Mouse (Mus musculus) MEL (cell line): ENCODE data around the gene Pef1. TPM values are rescaled to one million over a fixed set of nuclear protein-coding genes. Genes with fewer than 3 reads are reported as not detected.

Experiments
- DNase-seq: peaks from one replicate; pipeline ENCODE4 v3.0.0; 2011; ENCODE audit warnings: low read depth, low spot score
- H3K27ac ChIP-seq: 2 replicates; pipeline ENCODE4 v1.5.1; 2012; ENCODE audit warnings: low read depth, mild to moderate bottlenecking, control low read depth, low read length, moderate library complexity; ENCODE audit not compliant: control insufficient read depth
- H3K27me3 ChIP-seq, 2 experiments: fragments of 150-350 bp in 1 of 2; sonication (generic) in 1 of 2; 2 replicates each; pipeline ENCODE4 v1.6.1; 2012; ENCODE audit warnings: low read length in 2 of 2, mild to moderate bottlenecking in 2 of 2, improper control_type of control experiment in 1 of 2, moderate library complexity in 1 of 2; ENCODE audit not compliant: insufficient read depth in 2 of 2, control insufficient read depth in 1 of 2
- H3K36me3 ChIP-seq, 2 experiments: 2 replicates each; pipeline ENCODE4 v1.6.1; 2012 to 2014; ENCODE audit warnings: low read length in 2 of 2, improper control_type of control experiment in 1 of 2, inconsistent platforms in 1 of 2, mild to moderate bottlenecking in 1 of 2; ENCODE audit not compliant: insufficient read depth in 2 of 2, control insufficient read depth in 1 of 2
- H3K4me1 ChIP-seq, 2 experiments: fragments of 150-350 bp in 1 of 2; sonication (generic) in 1 of 2; 2 replicates each; pipeline ENCODE4 v1.6.1; 2012; ENCODE audit warnings: low read length in 2 of 2, improper control_type of control experiment in 1 of 2, mild to moderate bottlenecking in 1 of 2; ENCODE audit not compliant: insufficient read depth in 2 of 2, control insufficient read depth in 1 of 2
- H3K4me3 ChIP-seq, 2 experiments: fragments of 150-350 bp in 1 of 2; sonication (generic) in 1 of 2; 2 replicates each; pipeline ENCODE4 v1.5.1; 2012; ENCODE audit warnings: low read depth in 2 of 2, low read length in 2 of 2, mild to moderate bottlenecking in 2 of 2, moderate library complexity in 2 of 2, control low read depth in 1 of 2, improper control_type of control experiment in 1 of 2; ENCODE audit not compliant: control insufficient read depth in 1 of 2, insufficient read depth in 1 of 2
- H3K79me2 ChIP-seq: 2 replicates; pipeline ENCODE4 v1.6.1; 2012; ENCODE audit warnings: mild to moderate bottlenecking, low read length, moderate library complexity; ENCODE audit not compliant: control insufficient read depth, poor library complexity, insufficient read depth
- H3K9ac ChIP-seq: 2 replicates; pipeline ENCODE4 v1.6.1; 2012; ENCODE audit warnings: low read depth, mild to moderate bottlenecking, control low read depth, low read length, moderate library complexity; ENCODE audit not compliant: control insufficient read depth, poor library complexity, severe bottlenecking
- H3K9me3 ChIP-seq: fragments of 150-350 bp; sonication (generic); replicated peaks from 2 replicates; pipeline ENCODE4 v1.6.1; 2012; ENCODE audit warnings: mild to moderate bottlenecking, low read length, improper control_type of control experiment, moderate library complexity; ENCODE audit not compliant: insufficient read depth
- E2F4 ChIP-seq: IDR thresholded peaks from 2 replicates; pipeline ENCODE4 v1.6.1; 2011; ENCODE audit warnings: low read depth, low read length, improper control_type of control experiment, borderline replicate concordance
- ELF1 ChIP-seq: IDR thresholded peaks from 2 replicates; pipeline ENCODE4 v1.6.1; 2014; ENCODE audit warnings: low read depth, mild to moderate bottlenecking, inconsistent platforms, low read length, improper control_type of control experiment, moderate library complexity
- EP300 ChIP-seq, 2 experiments: IDR thresholded peaks; 2 replicates each; pipeline ENCODE4 v1.6.1; 2011; ENCODE audit warnings: improper control_type of control experiment in 2 of 2, low read length in 2 of 2, low read depth in 1 of 2, mild to moderate bottlenecking in 1 of 2
- GABPA ChIP-seq: IDR thresholded peaks from 2 replicates; pipeline ENCODE4 v1.6.1; 2012; ENCODE audit warnings: low read depth, mild to moderate bottlenecking, inconsistent platforms, low read length, improper control_type of control experiment, moderate library complexity
- GATA1 ChIP-seq: IDR thresholded peaks from 2 replicates; pipeline ENCODE4 v1.6.1; 2011; ENCODE audit warnings: low read depth, low read length, improper control_type of control experiment
- JUND ChIP-seq: IDR thresholded peaks from 2 replicates; pipeline ENCODE4 v1.6.1; 2011; ENCODE audit warnings: low read depth, mild to moderate bottlenecking, improper control_type of control experiment, low read length
- KAT2A ChIP-seq: conservative IDR thresholded peaks from 2 replicates; pipeline ENCODE4 v1.6.1; 2012; ENCODE audit warnings: low read depth, low read length, improper control_type of control experiment, inconsistent platforms
- MAFK ChIP-seq: IDR thresholded peaks from 2 replicates; pipeline ENCODE4 v1.6.1; 2011; ENCODE audit warnings: low read depth, mild to moderate bottlenecking, low read length, improper control_type of control experiment, borderline replicate concordance
- MAX ChIP-seq: IDR thresholded peaks from 2 replicates; pipeline ENCODE4 v1.6.1; 2011; ENCODE audit warnings: low read length, improper control_type of control experiment
- MXI1 ChIP-seq: IDR thresholded peaks from 2 replicates; pipeline ENCODE4 v1.6.1; 2011; ENCODE audit warnings: mild to moderate bottlenecking, low read depth, low read length, improper control_type of control experiment
- MYB ChIP-seq: IDR thresholded peaks from 2 replicates; pipeline ENCODE4 v1.6.1; 2011; ENCODE audit warnings: mild to moderate bottlenecking, low read depth, low read length, improper control_type of control experiment
- MYC ChIP-seq: IDR thresholded peaks from 2 replicates; pipeline ENCODE4 v1.6.1; 2011; ENCODE audit warnings: low read depth, mild to moderate bottlenecking, low read length, improper control_type of control experiment, moderate library complexity
- NRF1 ChIP-seq: IDR thresholded peaks from 2 replicates; pipeline ENCODE4 v1.6.1; 2014; ENCODE audit warnings: low read depth, mild to moderate bottlenecking, inconsistent platforms, low read length, improper control_type of control experiment, moderate library complexity; ENCODE audit not compliant: poor library complexity, insufficient read depth, severe bottlenecking
- POLR2A ChIP-seq, 2 experiments: IDR thresholded peaks; 2 replicates each; pipeline ENCODE4 v1.6.1; 2011 to 2012; ENCODE audit warnings: low read length in 2 of 2, mild to moderate bottlenecking in 2 of 2, control low read depth in 1 of 2, improper control_type of control experiment in 1 of 2, low read depth in 1 of 2, moderate library complexity in 1 of 2; ENCODE audit not compliant: control insufficient read depth in 1 of 2, insufficient read depth in 1 of 2, poor library complexity in 1 of 2
- POLR2AphosphoS5 ChIP-seq: IDR thresholded peaks from 2 replicates; pipeline ENCODE4 v1.6.1; 2012; ENCODE audit warnings: low read depth, borderline replicate concordance, mild to moderate bottlenecking, inconsistent platforms, low read length, moderate library complexity, mixed read lengths
- RAD21 ChIP-seq: IDR thresholded peaks from 2 replicates; pipeline ENCODE4 v1.6.1; 2011; ENCODE audit warnings: mild to moderate bottlenecking, low read depth, low read length, improper control_type of control experiment
- RCOR1 ChIP-seq: IDR thresholded peaks from 2 replicates; pipeline ENCODE4 v1.6.1; 2012; ENCODE audit warnings: low read depth, mild to moderate bottlenecking, inconsistent platforms, low read length, improper control_type of control experiment
- SIN3A ChIP-seq: IDR thresholded peaks from 2 replicates; pipeline ENCODE4 v1.6.1; 2012; ENCODE audit warnings: low read length, improper control_type of control experiment, inconsistent platforms
- TBP ChIP-seq: IDR thresholded peaks from 2 replicates; pipeline ENCODE4 v1.8.0; 2011; ENCODE audit warnings: low read depth, low read length, improper control_type of control experiment
- UBTF ChIP-seq: IDR thresholded peaks from 2 replicates; pipeline ENCODE4 v1.6.1; 2012; ENCODE audit warnings: low read depth, mild to moderate bottlenecking, inconsistent platforms, low read length, improper control_type of control experiment, moderate library complexity, borderline replicate concordance; ENCODE audit not compliant: insufficient read depth
- USF1 ChIP-seq: IDR thresholded peaks from 2 replicates; pipeline ENCODE4 v1.6.1; 2014; ENCODE audit warnings: low read depth, mild to moderate bottlenecking, inconsistent platforms, low read length, improper control_type of control experiment, moderate library complexity
- USF2 ChIP-seq, 2 experiments: IDR thresholded peaks; 2 replicates each; pipeline ENCODE4 v1.6.1; 2011 to 2012; ENCODE audit warnings: improper control_type of control experiment in 2 of 2, low read length in 2 of 2, borderline replicate concordance in 1 of 2, inconsistent platforms in 1 of 2, low read depth in 1 of 2, mild to moderate bottlenecking in 1 of 2; ENCODE audit not compliant: insufficient read depth in 1 of 2
- ZC3H11A ChIP-seq: IDR thresholded peaks from 2 replicates; pipeline ENCODE4 v1.6.1; 2012; ENCODE audit warnings: low read depth, mild to moderate bottlenecking, inconsistent platforms, low read length, improper control_type of control experiment
- ZKSCAN1 ChIP-seq: IDR thresholded peaks from 2 replicates; pipeline ENCODE4 v1.6.1; 2012; ENCODE audit warnings: low read depth, mild to moderate bottlenecking, inconsistent platforms, low read length, improper control_type of control experiment, moderate library complexity
- ZMIZ1 ChIP-seq: IDR thresholded peaks from 2 replicates; pipeline ENCODE4 v1.6.1; 2012; ENCODE audit warnings: low read depth, mild to moderate bottlenecking, inconsistent platforms, low read length, improper control_type of control experiment, moderate library complexity
- ZNF384 ChIP-seq: IDR thresholded peaks from 2 replicates; pipeline ENCODE4 v1.6.1; 2012; ENCODE audit warnings: low read depth, mild to moderate bottlenecking, inconsistent platforms, low read length, improper control_type of control experiment
- polyA plus RNA-seq, 2 experiments: library from polyadenylated mRNA; stranded (reverse) in 1 of 2; unstranded in 1 of 2; fragments of >175 nt in 1 of 2; fragments of >200 nt in 1 of 2; gene quantifications; 2 replicates each; pipeline versions ENCODE4 v1.2.1 to v1.2.4; 2012; ENCODE audit warnings: low replicate concordance in 2 of 2, low read depth in 1 of 2; ENCODE audit not compliant: insufficient read length in 2 of 2, insufficient read depth in 1 of 2, missing spikeins in 1 of 2
- total RNA-seq: library from RNA; depleted of rRNA; stranded (reverse); fragments of 300-350 nt; gene quantifications from 2 replicates; pipeline ENCODE4 v1.2.3, GENCODE M21; 2012

Gene Pef1
- total and polyA plus RNA-seq, 3 experiments: 27.3 to 49.8 TPM; not detected in 1

- no peak for DNase-seq
- Histone ChIP-seq H3K9ac (peak overlapping the region; percentile 57), H3K79me2 (no peaks in the 10 kb centered on the region; the same call in 1 of the 2 replicates), H3K4me1 (peaks cover 0 to 15% of the 10 kb centered on the region in 2 experiments; a peak in 3 of 4 replicates), H3K27me3 (no peaks in the 10 kb centered on the region), H3K4me3 (peak overlapping the region; percentile 88 to 93), H3K36me3 (peaks cover 0 to 11% of the 10 kb centered on the region in 2 experiments; a peak in 2 of 4 replicates), H3K27ac (peak overlapping the region; percentile 36)
- TF ChIP-seq RCOR1: no peak
- TF ChIP-seq MAX: no peak
- no peak for TF ChIP-seq UBTF
- no peak for TF ChIP-seq MYB
- no peak for TF ChIP-seq USF2 (IDR thresholded peaks at IDR 0.05; ENCODE audit: borderline replicate concordance in 1 of 2, insufficient read depth in 1 of 2, low read depth in 1 of 2, low read length in 2 of 2)
- no peak for TF ChIP-seq ELF1
- no peak for TF ChIP-seq MAFK
- TF ChIP-seq ZC3H11A: no peak
- no peak; the same call in 1 of the 2 replicates for TF ChIP-seq MXI1
- TF ChIP-seq RAD21: no peak
- TF ChIP-seq USF1: no peak
- no peak for TF ChIP-seq E2F4
- no peak for TF ChIP-seq ZNF384
- TF ChIP-seq POLR2AphosphoS5: no peak
- no peak for TF ChIP-seq GABPA
- no peak for TF ChIP-seq NRF1
- TF ChIP-seq, all 39 proteins: peak for 0
- H3K9me3 ChIP-seq: no peaks in the 10 kb centered on the region
Measured at GRCm38 (mm10) chr4:130107065-130107443, 4.7 kb downstream of the Pef1 start.

- peak; percentile 99 for DNase-seq
- Histone ChIP-seq H3K9ac (peak overlapping the region; percentile 77), H3K79me2 (no peaks in the 10 kb centered on the region; the same call in 1 of the 2 replicates), H3K4me3 (peak overlapping the region; percentile 88 to 93), H3K27ac (peak overlapping the region; percentile 86), H3K4me1 (peaks cover 0 to 18% of the 10 kb centered on the region in 2 experiments; a peak in 3 of 4 replicates), H3K36me3 (peaks cover 0 to 14% of the 10 kb centered on the region in 2 experiments; a peak in 2 of 4 replicates), H3K9me3 (no peaks in the 10 kb centered on the region), H3K27me3 (no peaks in the 10 kb centered on the region)
- TF ChIP-seq MXI1 (peak; percentile 81; the same call in 1 of the 2 replicates), MAFK (0 out of 2 replicates have a peak, but pooled peaks have one; percentile 17), EP300 (IDR thresholded peaks at IDR 0.05; ENCODE audit: low read depth in 1 of 2, low read length in 2 of 2) (peak in 1 of 2 experiments; percentile 40; a peak in 3 of 4 replicates), MYB (peak; percentile 95), GATA1 (no peak), TBP (peak; percentile 57), RAD21 (no peak), MYC (0 out of 2 replicates have a peak, but pooled peaks have one; percentile 24), ZC3H11A (peak; percentile 10; the same call in 1 of the 2 replicates), ZNF384 (no peak), JUND (no peak), POLR2A (IDR thresholded peaks at IDR 0.05; ENCODE audit: control insufficient read depth in 1 of 2, insufficient read depth in 1 of 2, low read depth in 1 of 2, low read length in 2 of 2, poor library complexity in 1 of 2) (peak; percentile 21 to 63; a peak in 1 of 4 replicates), POLR2AphosphoS5 (no peak), E2F4 (peak; percentile 51; the same call in 1 of the 2 replicates), USF2 (IDR thresholded peaks at IDR 0.05; ENCODE audit: borderline replicate concordance in 1 of 2, insufficient read depth in 1 of 2, low read depth in 1 of 2, low read length in 2 of 2) (no peak), ELF1 (peak; percentile 86), KAT2A (no peak; the same call in 1 of the 2 replicates), ZKSCAN1 (no peak), SIN3A (peak; percentile 86), ZMIZ1 (0 out of 2 replicates have a peak, but pooled peaks have one; percentile 20), MAX (peak; percentile 63; the same call in 1 of the 2 replicates), GABPA (0 out of 2 replicates have a peak, but pooled peaks have one; percentile 15)
Measured at GRCm38 (mm10) chr4:130107444-130108131, 5.2 kb downstream of the Pef1 start.
